Mouse (Mus musculus) CH12.LX (cell line): ENCODE data around the gene Car11. TPM values are rescaled to one million over a fixed set of nuclear protein-coding genes. Genes with fewer than 3 reads are reported as not detected.

Experiments used
- DNase-seq: peaks from one replicate; pipeline ENCODE4 v3.0.0-alpha.2; 2013; ENCODE audit errors: extremely low read depth
- H3K27ac ChIP-seq: 2 replicates; pipeline ENCODE4 v1.5.1; 2012; ENCODE audit warnings: low read depth, mild to moderate bottlenecking, control low read depth, moderate library complexity; ENCODE audit not compliant: insufficient read depth
- H3K27me3 ChIP-seq: replicated peaks from 2 replicates; pipeline ENCODE3; 2012; ENCODE audit warnings: inconsistent platforms
- H3K36me3 ChIP-seq, 2 experiments: replicated peaks in 1 of 2; 2 replicates each; pipeline versions ENCODE3 to v1.6.1; 2012; ENCODE audit warnings: inconsistent platforms in 1 of 2, low read length in 1 of 2, mild to moderate bottlenecking in 1 of 2, mixed read lengths in 1 of 2, moderate library complexity in 1 of 2; ENCODE audit not compliant: control insufficient read depth in 1 of 2, insufficient read depth in 1 of 2
- H3K4me1 ChIP-seq, 2 experiments: 2 replicates each; pipeline ENCODE4 v1.6.1; 2012; ENCODE audit warnings: inconsistent platforms in 1 of 2, moderate library complexity in 1 of 2; ENCODE audit not compliant: insufficient read depth in 2 of 2, control insufficient read depth in 1 of 2
- H3K4me2 ChIP-seq: 2 replicates; pipeline ENCODE4 v1.6.1; 2012; ENCODE audit warnings: low read depth, mild to moderate bottlenecking, control low read depth; ENCODE audit not compliant: poor library complexity, insufficient read depth, severe bottlenecking
- H3K4me3 ChIP-seq, 3 experiments: fragments of 150-350 bp in 1 of 3; sonication (generic) in 1 of 3; replicated peaks in 1 of 3; 2 replicates each; pipeline versions ENCODE3 to v1.5.1; 2011 to 2012; ENCODE audit warnings: low read depth in 2 of 3, low read length in 2 of 3, mild to moderate bottlenecking in 2 of 3, moderate library complexity in 2 of 3, control low read depth in 1 of 3, improper control_type of control experiment in 1 of 3, inconsistent platforms in 1 of 3, mixed read lengths in 1 of 3; ENCODE audit not compliant: poor library complexity in 1 of 3
- H3K79me2 ChIP-seq: replicated peaks from 2 replicates; pipeline ENCODE4 v1.6.1; 2012; ENCODE audit warnings: mild to moderate bottlenecking, moderate library complexity; ENCODE audit not compliant: control insufficient read depth, poor library complexity, insufficient read depth, severe bottlenecking; ENCODE audit errors: extremely low read depth
- H3K9ac ChIP-seq: 2 replicates; pipeline ENCODE4 v1.6.1; 2012; ENCODE audit warnings: low read depth, mild to moderate bottlenecking, control low read depth, moderate library complexity; ENCODE audit not compliant: insufficient read depth
- H3K9me3 ChIP-seq: replicated peaks from 2 replicates; pipeline ENCODE3; 2012; ENCODE audit warnings: low read length, inconsistent platforms, mixed read lengths
- BHLHE40 ChIP-seq: IDR thresholded peaks from 2 replicates; pipeline ENCODE4 v1.6.1; 2011; ENCODE audit warnings: mild to moderate bottlenecking, low read depth, low read length, improper control_type of control experiment
- CHD2 ChIP-seq: IDR thresholded peaks from 2 replicates; pipeline ENCODE4 v1.6.1; 2011; ENCODE audit warnings: low read length, improper control_type of control experiment
- CTCF ChIP-seq, 2 experiments: IDR thresholded peaks in 1 of 2; conservative IDR thresholded peaks in 1 of 2; 2 replicates each; pipeline ENCODE4 v1.5.1; 2011 to 2012; ENCODE audit warnings: low read depth in 2 of 2, low read length in 2 of 2, improper control_type of control experiment in 1 of 2, inconsistent platforms in 1 of 2, mild to moderate bottlenecking in 1 of 2, moderate library complexity in 1 of 2
- ELF1 ChIP-seq: IDR thresholded peaks from 2 replicates; pipeline ENCODE4 v1.6.1; 2014; ENCODE audit warnings: low read depth, mild to moderate bottlenecking, inconsistent platforms, low read length, improper control_type of control experiment
- EP300 ChIP-seq: IDR thresholded peaks from 2 replicates; pipeline ENCODE4 v1.6.1; 2011; ENCODE audit warnings: low read length, improper control_type of control experiment
- GABPA ChIP-seq: IDR thresholded peaks from 2 replicates; pipeline ENCODE4 v1.6.1; 2012; ENCODE audit warnings: low read depth, low read length, improper control_type of control experiment, inconsistent platforms; ENCODE audit not compliant: insufficient replicate concordance
- HCFC1 ChIP-seq: IDR thresholded peaks from 2 replicates; pipeline ENCODE4 v1.6.1; 2012; ENCODE audit warnings: low read depth, mild to moderate bottlenecking, inconsistent platforms, low read length, improper control_type of control experiment
- MAX ChIP-seq: IDR thresholded peaks from 2 replicates; pipeline ENCODE4 v1.6.1; 2011; ENCODE audit warnings: low read length, improper control_type of control experiment
- MAZ ChIP-seq: IDR thresholded peaks from 2 replicates; pipeline ENCODE4 v1.6.1; 2012; ENCODE audit warnings: low read depth, mild to moderate bottlenecking, inconsistent platforms, low read length, improper control_type of control experiment, moderate library complexity
- MEF2A ChIP-seq: IDR thresholded peaks from 2 replicates; pipeline ENCODE4 v1.6.1; 2014; ENCODE audit warnings: low read depth, mild to moderate bottlenecking, inconsistent platforms, low read length, improper control_type of control experiment, borderline replicate concordance
- MXI1 ChIP-seq: IDR thresholded peaks from 2 replicates; pipeline ENCODE4 v1.6.1; 2011; ENCODE audit warnings: mild to moderate bottlenecking, low read depth, low read length, improper control_type of control experiment
- NELFE ChIP-seq: IDR thresholded peaks from 2 replicates; pipeline ENCODE4 v1.6.1; 2011; ENCODE audit warnings: low read depth, low read length, improper control_type of control experiment
- NRF1 ChIP-seq: IDR thresholded peaks from 2 replicates; pipeline ENCODE4 v1.6.1; 2014; ENCODE audit warnings: low read depth, mild to moderate bottlenecking, inconsistent platforms, low read length, improper control_type of control experiment, moderate library complexity
- PAX5 ChIP-seq: IDR thresholded peaks from 2 replicates; pipeline ENCODE4 v1.6.1; 2012; ENCODE audit warnings: low read length, inconsistent platforms, mixed read lengths
- POLR2A ChIP-seq: IDR thresholded peaks from 2 replicates; pipeline ENCODE4 v1.6.1; 2011; ENCODE audit warnings: low read depth, mild to moderate bottlenecking, improper control_type of control experiment, low read length
- POLR2AphosphoS2 ChIP-seq: IDR thresholded peaks from 2 replicates; pipeline ENCODE4 v1.6.1; 2011; ENCODE audit warnings: low read depth, low read length, improper control_type of control experiment
- SIN3A ChIP-seq: IDR thresholded peaks from 2 replicates; pipeline ENCODE4 v1.6.1; 2012; ENCODE audit warnings: low read length, improper control_type of control experiment, inconsistent platforms
- TBP ChIP-seq: conservative IDR thresholded peaks from 2 replicates; pipeline ENCODE4 v1.6.1; 2011; ENCODE audit warnings: low read depth, low read length, improper control_type of control experiment
- TCF12 ChIP-seq: IDR thresholded peaks from 2 replicates; pipeline ENCODE4 v1.6.1; 2014; ENCODE audit warnings: low read depth, mild to moderate bottlenecking, inconsistent platforms, low read length, improper control_type of control experiment
- UBTF ChIP-seq: IDR thresholded peaks from 2 replicates; pipeline ENCODE4 v1.6.1; 2012; ENCODE audit warnings: low read depth, mild to moderate bottlenecking, inconsistent platforms, low read length, improper control_type of control experiment, moderate library complexity
- USF1 ChIP-seq: IDR thresholded peaks from 2 replicates; pipeline ENCODE4 v1.6.1; 2014; ENCODE audit warnings: low read depth, mild to moderate bottlenecking, inconsistent platforms, low read length, improper control_type of control experiment
- USF2 ChIP-seq: conservative IDR thresholded peaks from 2 replicates; pipeline ENCODE4 v1.6.1; 2011; ENCODE audit warnings: low read depth, low read length, improper control_type of control experiment
- ZMIZ1 ChIP-seq: IDR thresholded peaks from 2 replicates; pipeline ENCODE4 v1.6.1; 2012; ENCODE audit warnings: low read depth, mild to moderate bottlenecking, inconsistent platforms, low read length, improper control_type of control experiment
- dilution Hi-C: fragments of 300-500 bp; cut with MboI; formaldehyde crosslinking; loops from 2 replicates; pipeline ENCODE4 v1.14.3; 2020; ENCODE audit warnings: low sequenced_read_pairs; ENCODE audit not compliant: extremely low pct_unique_long_range_greater_than_20kb, extremely low pct_ligation_motif_present
- in situ Hi-C: fragments of 300-500 bp; cut with MboI; formaldehyde crosslinking; loops from 3 replicates; pipeline ENCODE4 v1.14.3; 2019; ENCODE audit warnings: low sequenced_read_pairs, low pct_ligation_motif_present, low pct_unique_long_range_greater_than_20kb, mixed read lengths
- polyA plus RNA-seq: library from polyadenylated mRNA; unstranded; fragments of >175 nt; gene quantifications from 2 replicates; pipeline ENCODE4 v1.2.1, GENCODE M21; 2012; ENCODE audit warnings: low read depth; ENCODE audit not compliant: insufficient read length
- total RNA-seq, 2 experiments: library from RNA; depleted of rRNA; stranded (reverse); fragments of 300-350 nt in 1 of 2; fragments of >200 nt in 1 of 2; gene quantifications; 2 replicates each; pipeline ENCODE4 v1.2.3; 2012 to 2014

Car11 gene
- total and polyA plus RNA-seq, 3 experiments = not detected

GRCm38 (mm10) chr7:45706721-45707241 is 7.1 kb downstream of the Car11 start:
- DNase-seq = peak; percentile 81
- Histone ChIP-seq H3K9ac (peak overlapping the region; percentile 75), H3K4me1 (peaks cover 0 to 47% of the 10 kb centered on the region in 2 experiments; a peak in 2 of 4 replicates), H3K27ac (peak overlapping the region; percentile 87), H3K4me3 (peak overlapping the region; percentile 65 to 77 (median 73))
- in situ Hi-C loops = no loop called here
- TF ChIP-seq SIN3A (peak; percentile 75), MAX (peak; percentile 12; the same call in 1 of the 2 replicates), HCFC1 (0 out of 2 replicates have a peak, but pooled peaks have one; percentile 17), MAZ (no peak; the same call in 1 of the 2 replicates), PAX5 (no peak), USF2 (no peak), BHLHE40 (peak; percentile 46; the same call in 1 of the 2 replicates), TBP (0 out of 2 replicates have a peak, but pooled peaks have one; percentile 32), CTCF (conservative IDR thresholded peaks at IDR 0.05 in 1 of 2, IDR thresholded peaks at IDR 0.05 in 1 of 2; ENCODE audit: low read depth in 2 of 2, low read length in 2 of 2) (0 out of 4 replicates have a peak, but pooled peaks of 1 of the 2 experiments have one; percentile 1), CHD2 (no peak), UBTF (peak; percentile 63; the same call in 1 of the 2 replicates), POLR2AphosphoS2 (no peak), ZMIZ1 (peak; percentile 56), NRF1 (peak; percentile 85), MXI1 (peak; percentile 44; the same call in 1 of the 2 replicates), ELF1 (peak; percentile 41; the same call in 1 of the 2 replicates), EP300 (no peak), TCF12 (peak; percentile 49; the same call in 1 of the 2 replicates), GABPA (no peak), USF1 (no peak), NELFE (peak; percentile 26; the same call in 1 of the 2 replicates), MEF2A (0 out of 2 replicates have a peak, but pooled peaks have one; percentile 22), POLR2A (peak; percentile 62)
- TF ChIP-seq, all 38 proteins: peak for 15
- Histone ChIP-seq H3K4me2 (peak overlapping the region; percentile 99), H3K36me3 (peaks cover 16 to 30% of the 10 kb centered on the region in 2 experiments), H3K79me2 (no peaks in the 10 kb centered on the region), H3K27me3 (no peaks in the 10 kb centered on the region), H3K9me3 (no peaks in the 10 kb centered on the region)
- dilution Hi-C loops = no loop called here
